Mouse (Mus musculus): ENCODE results near the gene Ankfy1.
"Not testable (repeated sequence)": the region's sequence is repeated elsewhere in the genome, so short reads cannot be mapped to it uniquely, and the experiment has no call there.

The Ankfy1 gene

DNA sequence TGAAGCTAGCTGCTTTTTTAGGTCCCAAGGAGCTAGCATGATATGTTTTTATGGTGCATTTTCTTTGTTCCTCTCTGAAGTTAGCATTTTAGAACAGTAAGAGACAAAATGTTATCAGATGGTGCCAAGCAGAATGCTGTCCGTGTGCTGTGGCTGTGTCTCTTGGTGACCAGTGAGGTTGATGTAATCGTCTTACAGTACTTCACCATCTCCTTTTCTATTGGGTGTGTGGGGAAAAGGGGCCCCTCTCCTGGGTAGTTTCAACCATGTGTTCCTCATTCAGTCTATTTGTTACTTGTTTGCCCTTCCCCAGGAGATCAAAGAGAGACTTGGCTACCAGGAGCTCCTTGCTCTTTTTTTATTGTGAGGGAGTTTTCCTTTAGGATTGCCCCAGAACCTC is 33.4 kb downstream of the Ankfy1 start:
- ATAC-seq (ENCODE audit: low TSS enrichment) = no peak

DNA sequence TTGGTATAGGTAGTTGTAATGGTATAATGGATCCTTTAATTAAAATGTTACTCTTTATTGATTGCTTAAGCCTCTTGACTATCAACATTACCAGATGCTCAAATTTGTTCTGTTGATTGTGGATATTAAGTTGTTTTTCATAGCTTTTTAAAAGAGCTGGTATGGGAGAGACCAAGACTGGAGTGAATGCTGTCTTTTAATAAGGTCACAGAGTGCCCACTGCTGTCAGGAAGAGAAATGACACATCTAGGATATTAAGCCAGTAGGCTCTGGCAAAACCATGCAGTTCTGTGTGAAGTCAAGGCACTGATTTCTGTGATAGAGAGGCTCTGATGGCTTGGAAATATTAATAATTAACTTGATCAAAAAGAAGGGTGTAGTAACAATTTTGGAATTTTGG is 34.1 kb downstream of the Ankfy1 start:
- ATAC-seq (ENCODE audit: low TSS enrichment) = no peak

DNA sequence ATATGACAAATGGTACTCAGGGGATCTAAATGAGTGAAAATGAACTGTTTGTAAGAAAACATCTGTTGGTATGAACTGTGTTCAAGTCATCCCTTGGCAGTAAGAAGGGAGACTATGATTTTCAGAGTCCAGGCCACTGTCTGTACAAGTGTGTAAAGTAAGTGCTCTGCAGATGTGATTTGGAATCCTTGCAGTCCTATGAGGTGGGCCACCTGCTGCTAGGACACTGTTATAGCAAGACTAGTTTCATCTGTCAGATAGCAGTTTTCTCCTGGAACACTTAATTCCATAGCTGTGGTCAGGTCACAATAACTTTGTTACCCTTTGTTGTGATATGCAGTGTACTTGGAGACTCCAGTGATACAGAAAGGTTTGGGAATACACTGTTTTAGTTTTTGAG is 36.2 kb downstream of the Ankfy1 start:
- ATAC-seq (ENCODE audit: low TSS enrichment) = peak; percentile 50; the same call in 1 of the 2 replicates

DNA sequence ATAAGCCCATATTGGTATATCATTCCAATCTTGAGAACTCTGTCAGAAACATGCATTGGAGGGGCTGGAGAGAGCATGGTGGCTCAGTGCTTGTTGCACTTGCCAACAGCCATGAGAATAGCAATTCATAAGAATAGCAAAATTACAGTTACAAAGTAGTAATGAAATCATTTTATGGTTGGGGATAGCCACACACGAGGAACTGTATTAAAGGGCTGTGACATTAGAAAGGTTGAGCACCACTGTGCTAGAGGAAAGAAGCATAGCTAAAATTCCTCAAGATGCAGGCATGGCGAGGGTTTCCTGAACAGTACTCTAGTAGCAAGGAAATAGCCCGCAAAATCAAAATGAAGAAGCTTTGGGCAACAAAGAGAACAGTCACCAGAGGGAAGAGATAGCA is 43.9 kb downstream of the Ankfy1 start:
- no peak for ATAC-seq (ENCODE audit: low TSS enrichment)

DNA sequence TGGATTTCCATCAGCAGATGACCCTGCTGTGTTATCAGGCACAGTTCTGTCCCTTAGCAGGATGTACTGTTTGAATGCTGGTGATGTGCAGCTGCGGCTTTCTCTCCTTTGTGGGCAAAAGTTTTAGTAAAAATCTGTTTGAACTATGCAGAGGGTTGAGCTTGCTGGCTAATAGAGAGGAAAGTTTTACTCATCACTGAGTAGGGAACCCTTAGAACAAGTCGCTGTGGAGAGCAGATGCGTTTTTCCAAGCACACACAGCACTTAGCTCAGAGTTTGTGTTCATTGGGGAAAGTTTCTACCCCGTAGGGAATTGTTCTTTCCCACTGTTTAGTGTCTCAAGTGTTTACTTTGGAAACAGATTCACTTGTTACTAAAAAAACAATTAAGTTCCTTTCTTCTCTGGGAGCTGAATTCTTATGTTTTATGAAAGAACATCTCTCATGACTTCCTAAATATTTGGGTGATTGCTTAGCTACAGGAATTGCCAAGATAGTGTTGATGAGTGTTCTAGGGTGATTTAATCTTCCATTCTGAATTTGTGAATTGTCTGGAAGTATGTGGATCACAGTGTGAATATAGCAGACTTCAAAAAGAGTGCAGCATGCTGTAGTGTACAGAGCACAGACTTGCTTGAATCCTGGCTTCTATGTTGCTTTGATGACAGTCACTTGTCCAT is 45.2 kb downstream of the Ankfy1 start:
- ATAC-seq (ENCODE audit: low TSS enrichment) = no peak

DNA sequence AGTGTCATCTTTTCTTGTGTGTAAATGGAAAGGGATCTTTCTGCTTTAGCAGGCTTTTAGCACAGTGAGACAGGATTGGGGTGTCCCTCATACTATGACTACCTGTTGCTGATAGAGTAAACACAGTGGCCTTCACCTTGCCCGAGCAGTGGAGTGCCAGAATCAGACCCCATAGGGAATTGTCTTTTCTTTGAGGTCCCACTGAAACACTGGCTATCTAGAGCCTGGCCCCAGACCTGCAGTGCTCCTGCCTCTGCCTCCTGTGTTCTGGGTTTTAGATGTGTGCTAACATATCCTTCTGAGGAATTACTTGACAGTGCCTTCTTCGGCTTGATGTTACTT is 45.7 kb downstream of the Ankfy1 start:
- no peak for ATAC-seq (ENCODE audit: low TSS enrichment)

DNA sequence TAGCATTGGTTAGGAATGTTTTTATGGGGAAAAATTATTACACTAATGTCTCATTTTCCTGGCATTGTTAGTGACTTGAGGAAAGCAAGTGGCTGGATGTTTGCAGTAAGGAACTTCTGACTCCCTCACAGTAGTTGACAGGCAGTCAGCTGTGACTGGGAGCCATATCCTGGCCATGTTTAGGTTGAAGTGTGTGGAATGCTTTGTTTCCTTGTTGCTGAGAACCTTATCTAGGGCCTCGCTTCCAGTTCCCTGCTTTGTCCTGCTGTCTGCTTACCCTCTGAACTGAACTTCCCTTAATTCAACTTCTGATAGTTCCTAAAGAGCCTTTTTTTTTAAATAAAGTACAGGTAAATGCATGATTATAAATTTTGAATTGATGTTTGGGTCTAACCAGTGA is 46.5 kb downstream of the Ankfy1 start:
- ATAC-seq (ENCODE audit: low TSS enrichment) = no peak

DNA sequence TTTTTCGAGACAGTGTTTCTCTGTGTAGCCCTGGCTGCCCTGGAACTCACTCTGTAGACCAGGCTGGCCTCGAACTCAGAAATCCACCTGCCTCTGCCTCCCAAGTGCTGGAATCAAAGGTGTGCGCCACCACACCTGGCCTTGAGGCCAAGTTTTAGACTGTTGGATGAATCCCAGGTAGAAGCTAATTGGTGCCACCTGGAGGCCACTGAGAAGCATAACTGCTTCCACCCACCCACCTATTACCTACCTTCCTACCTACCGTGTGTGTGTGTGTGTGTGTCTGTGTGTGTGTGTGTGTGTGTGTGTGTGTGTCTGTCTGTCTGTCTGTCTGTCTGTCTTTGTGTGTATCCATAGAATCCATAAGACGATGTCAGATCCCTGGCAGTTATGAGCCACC is 47.7 kb downstream of the Ankfy1 start:
- not testable (repeated sequence) for ATAC-seq (ENCODE audit: low TSS enrichment)

DNA sequence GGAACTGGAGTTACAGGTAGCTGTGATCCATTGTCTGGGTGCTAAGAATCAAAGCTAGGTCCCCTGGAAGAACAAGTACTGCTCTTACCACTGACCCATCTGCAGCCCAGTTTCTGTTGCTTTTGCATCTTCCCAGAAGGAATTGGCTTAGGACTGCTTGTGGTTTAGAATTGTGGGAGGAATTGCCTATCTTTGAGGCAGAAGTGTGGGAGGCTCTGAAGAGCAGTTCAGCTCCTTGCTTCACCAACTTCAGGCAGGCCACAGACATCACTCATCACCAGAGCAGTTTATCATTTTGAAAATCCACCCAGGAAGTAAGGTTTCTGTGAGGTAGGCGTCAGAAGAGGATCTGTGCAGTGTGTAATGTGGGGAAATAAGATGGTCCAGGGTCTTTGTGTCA is 49.2 kb downstream of the Ankfy1 start:
- peak; percentile 93 for ATAC-seq (ENCODE audit: low TSS enrichment)

DNA sequence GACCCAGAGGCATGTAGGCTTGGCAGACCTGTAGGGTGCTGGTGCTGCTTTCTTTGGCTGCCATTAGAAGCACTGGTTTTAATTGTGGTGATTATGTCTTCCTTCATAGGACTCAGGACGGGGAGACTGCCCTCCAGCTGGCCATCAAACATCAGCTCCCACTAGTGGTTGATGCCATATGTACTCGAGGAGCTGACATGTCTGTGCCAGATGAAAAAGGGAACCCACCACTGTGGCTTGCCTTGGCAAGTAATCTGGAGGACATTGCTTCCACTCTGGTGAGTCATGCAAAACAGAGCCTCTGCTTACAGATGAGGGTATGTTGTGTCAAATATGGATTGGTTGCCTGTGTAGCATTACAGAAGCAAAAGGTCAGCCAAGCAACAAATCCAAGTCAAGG is 62.1 kb downstream of the Ankfy1 start:
- ATAC-seq (ENCODE audit: low TSS enrichment) = no peak

DNA sequence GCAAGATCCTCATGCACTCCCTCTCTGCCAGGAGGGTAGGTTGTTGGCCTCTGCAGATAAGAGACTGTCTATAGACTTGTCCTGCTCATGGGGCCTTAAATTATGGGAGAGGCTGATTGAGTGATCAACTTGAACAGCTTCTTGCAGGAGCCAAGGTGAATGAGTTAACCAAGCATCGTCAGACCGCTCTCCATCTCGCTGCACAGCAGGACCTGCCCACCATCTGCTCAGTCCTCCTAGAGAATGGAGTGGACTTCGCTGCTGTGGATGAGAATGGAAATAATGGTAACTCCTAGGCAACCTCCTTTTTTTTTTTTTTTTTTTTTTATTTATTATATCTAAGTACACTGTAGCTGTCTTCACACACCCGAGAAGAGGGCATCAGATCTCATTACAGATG is 68.5 kb downstream of the Ankfy1 start:
- no peak for ATAC-seq (ENCODE audit: low TSS enrichment)

DNA sequence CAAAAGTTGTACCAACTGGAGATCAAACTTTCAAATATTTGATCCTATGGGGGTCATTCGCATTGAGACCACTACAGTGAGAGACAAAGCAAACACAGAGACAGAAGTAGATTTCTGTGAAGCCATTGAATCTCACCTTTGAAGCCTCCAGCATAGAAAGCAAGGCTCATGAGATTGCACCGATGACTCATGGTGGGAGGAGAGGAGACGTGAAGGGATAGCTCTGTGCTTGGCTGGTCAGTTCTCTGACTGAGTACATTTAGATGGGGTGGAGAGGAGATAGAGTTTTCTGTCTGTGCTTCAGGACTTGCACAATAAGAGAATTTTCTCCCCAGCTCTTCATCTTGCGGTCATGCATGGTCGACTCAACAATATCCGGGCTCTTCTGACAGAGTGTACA is 69.8 kb downstream of the Ankfy1 start:
- ATAC-seq (ENCODE audit: low TSS enrichment) = no peak

DNA sequence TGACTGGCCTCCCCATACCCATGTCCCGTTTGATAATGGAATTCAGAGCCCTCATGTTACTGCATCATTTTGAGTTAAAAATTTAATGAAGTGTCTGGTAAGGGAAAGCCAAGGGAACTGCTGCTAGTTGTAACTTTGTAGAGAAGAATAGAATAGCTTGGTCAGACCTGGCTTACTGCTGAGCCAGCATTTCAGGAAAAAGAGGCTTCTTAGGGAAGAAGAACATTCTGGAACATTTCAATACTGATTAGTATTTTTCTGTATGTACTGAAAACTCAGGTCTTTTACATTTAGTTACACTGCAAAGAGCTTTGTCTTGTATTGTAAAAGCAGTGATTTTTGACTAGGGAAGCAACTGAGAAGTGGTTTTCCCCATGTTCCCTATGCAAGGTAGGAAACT is 71.0 kb downstream of the Ankfy1 start:
- ATAC-seq (ENCODE audit: low TSS enrichment) = no peak

DNA sequence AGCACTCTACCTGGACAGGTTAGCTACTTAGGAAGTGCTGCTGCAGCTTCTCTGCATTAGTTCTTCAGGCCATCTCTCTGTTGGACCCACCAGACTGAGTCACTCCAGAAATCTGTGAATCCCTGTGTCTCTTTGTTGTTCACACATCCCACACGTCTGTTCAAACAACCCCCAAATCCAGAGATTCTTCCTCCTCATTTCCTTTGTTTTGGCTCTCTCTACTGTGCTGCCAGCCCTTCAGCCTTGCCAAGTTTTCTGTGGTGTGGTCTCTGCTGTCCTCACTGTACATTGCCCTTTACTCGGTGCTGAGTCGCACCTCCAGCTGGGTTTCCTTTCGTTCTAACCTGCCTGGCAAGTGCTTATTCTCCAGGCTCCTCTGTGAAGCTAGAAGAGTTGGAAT is 74.5 kb downstream of the Ankfy1 start:
- peak; percentile 82 for ATAC-seq (ENCODE audit: low TSS enrichment)

DNA sequence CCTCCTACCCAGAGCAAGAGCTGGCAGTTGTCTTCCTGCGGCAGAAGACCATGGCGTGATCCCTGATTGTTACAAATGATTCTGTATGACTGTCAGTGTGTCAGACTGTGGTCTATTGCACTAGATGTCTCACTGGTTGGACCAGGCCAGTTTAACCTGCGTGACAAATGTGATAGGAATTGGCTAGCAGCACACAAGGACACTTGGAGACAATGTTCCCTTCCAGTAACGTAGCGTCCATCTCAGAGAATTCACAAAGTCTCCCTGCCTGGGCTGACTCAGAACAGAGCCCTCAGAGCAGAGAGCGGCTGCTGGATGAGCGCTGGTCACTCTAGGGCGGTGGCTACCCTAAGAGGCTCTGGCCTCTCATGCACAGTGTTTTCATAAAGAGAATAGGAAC is 77.9 kb downstream of the Ankfy1 start:
- ATAC-seq (ENCODE audit: low TSS enrichment) = no peak

DNA sequence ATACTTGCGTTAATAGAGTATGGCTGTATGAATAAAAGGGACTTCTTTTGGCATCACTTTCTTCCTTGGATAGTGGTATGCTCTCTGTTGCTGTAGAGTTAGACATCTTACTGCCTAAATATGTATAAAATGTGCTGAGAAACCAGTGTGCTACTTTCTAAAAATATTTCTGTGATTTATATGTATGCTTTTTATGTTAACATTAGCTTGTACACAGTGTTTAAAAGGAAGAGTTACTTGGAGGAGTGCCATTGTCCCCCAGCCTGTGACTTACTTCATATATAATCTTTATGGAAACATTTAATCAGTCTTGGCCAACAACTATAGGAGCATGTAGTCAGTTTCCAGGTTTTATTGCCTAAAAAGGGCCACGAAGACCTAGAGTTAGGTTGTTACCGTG is 79.3 kb downstream of the Ankfy1 start:
- peak; percentile 63; the same call in 1 of the 2 replicates for ATAC-seq (ENCODE audit: low TSS enrichment)

DNA sequence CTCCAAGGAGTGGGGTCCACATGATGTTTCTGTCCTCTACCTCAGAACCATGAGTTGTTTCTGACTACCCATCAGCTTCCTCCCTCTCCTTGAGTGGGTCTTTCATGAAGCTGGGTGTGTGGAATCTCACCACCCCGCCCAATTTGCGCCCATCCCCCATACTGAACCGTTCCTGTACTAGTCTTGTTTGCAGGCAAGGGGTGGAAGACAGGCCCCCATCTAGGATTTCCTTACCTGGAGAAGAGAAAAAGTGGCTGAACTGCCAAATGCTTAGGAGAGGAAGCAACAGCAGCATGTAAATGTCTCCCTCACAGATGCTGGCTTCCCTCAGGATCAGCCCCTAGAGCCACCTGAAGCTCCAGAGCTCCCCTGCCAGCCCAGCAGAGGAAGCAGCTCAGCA is 80.5 kb downstream of the Ankfy1 start:
- no peak for ATAC-seq (ENCODE audit: low TSS enrichment)

DNA sequence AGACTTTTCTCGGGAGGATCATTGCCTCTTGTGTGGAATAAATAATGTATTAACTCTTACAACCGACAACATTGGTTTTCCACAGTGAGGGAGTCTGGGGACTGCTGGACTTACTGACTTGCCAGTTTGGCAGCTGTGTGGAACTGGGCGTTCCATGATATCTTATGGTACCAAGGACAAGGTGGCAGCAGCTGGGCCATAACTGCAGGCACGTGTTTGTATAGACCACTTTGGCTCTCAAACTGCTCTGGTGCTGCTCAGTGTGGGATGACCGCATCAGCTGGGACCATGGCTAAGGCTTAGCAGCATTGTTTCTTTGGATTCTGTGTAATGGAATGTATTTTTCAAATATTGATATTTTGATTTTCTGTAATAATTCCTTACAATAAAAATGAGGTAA is 81.0 kb downstream of the Ankfy1 start:
- no peak for ATAC-seq (ENCODE audit: low TSS enrichment)

DNA sequence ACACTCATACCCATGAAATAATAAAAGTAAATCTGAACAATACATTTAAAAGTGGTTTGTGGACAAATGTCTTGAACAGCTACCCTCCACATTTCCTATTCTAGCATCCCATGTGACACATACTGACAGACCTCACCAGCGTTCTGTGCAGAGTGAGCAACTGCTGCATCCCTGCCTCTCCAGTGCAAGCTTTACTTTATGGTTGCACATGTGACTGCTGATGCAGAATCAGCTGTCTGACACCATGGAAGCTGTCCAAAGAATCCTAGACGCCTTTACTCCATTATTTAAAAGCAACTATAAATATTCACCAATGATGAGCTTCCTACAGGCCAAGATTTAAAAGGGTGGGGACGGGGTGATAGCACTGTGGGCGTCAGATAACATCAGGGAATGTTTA is 81.7 kb downstream of the Ankfy1 start:
- no peak for ATAC-seq (ENCODE audit: low TSS enrichment)

DNA sequence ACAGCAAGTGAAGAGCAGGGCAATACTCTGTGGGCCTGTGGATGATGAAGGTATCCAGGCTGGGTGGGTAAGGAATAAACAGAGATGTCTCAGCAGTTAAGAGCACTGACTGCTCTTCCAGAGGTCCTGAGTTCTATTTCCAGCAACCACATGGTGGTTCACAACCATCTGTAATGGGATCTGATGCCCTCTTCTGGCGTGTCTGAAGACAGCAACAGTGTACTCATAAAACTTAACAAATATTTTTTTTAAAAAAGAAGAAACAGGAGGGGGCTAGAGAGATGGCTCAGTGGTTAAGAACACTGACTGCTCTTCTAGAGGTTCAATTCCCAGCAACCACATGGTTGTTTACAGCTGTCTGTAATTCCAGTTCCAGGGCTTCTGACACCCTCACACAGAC is 82.8 kb downstream of the Ankfy1 start:
- not testable (repeated sequence) for ATAC-seq (ENCODE audit: low TSS enrichment)

DNA sequence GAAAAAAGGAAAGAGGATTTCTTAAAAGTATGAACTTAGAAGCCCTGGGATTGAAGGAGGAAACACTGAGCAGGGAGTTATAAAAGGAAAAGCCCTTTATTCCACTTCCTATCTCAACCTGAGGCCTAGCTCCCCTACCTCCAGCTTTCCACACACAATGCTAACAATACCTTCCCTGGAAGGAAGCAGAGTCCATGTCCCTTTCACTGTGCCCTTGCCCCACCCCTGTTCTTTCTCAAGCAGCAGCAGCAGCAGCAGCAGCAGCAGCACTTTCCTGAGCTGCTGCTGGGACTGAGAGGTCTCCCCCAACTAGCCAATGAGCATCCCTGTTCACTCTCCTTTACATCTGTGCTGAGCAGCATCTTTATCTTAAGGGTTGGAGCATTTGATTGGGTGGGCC is 89.2 kb downstream of the Ankfy1 start:
- no peak for ATAC-seq (ENCODE audit: low TSS enrichment)

DNA sequence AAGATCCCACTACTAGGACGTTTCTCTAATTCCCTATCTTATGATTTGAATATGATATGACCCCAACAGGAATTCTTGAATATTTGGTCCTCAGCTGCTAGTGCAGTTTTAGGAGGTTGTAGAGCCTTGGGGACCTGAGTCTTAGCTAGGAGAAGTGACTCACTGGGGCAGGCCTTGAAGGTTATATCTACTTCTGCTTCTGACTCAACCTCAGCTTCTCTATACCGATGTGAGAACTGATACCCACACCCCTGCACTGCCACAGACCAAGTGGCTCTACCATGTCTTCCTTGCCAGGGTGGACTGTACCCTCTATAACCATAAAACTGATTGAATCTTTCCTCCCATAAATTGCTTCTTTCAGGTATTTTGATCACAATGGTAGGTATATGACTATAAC is 92.3 kb downstream of the Ankfy1 start:
- ATAC-seq (ENCODE audit: low TSS enrichment) = no peak

DNA sequence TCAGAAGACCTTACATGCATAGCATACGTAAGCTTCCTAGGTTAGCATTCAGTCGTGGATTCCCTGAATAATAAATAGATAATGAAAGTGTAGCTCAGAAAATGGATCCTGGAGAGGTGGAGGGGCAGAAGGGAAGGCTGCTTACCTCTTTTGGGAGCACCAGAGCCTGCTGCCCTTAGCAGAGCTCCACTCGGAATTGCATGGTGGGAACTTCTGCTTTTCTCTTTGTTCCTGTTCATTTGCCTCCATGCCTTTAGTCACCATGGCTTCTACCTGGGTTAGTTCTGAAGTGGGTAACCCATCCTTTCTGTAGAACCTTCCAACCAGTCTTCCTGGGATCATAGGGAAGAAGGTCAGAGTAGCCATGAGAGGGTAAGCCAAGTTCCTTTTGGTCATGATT is 92.7 kb downstream of the Ankfy1 start:
- ATAC-seq (ENCODE audit: low TSS enrichment) = no peak

DNA sequence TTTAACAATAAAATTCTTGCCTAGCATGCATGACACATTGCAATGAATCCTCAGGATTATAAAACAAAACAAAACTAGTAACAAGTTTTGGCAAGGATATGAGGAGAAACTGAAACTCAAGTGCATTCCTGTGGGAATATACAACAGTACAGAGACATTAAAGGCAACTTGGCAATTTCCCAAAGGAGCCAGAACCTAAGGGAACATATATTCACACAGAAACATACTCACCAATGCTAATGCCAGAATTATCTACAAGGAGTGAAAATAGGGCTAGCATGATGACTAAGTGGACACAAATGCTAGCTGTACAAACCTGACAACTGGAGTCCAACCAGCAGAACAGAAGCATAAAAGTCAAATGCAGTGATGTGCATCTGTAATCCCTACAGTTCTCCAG is 102.2 kb downstream of the Ankfy1 start:
- ATAC-seq (ENCODE audit: low TSS enrichment) = no peak

DNA sequence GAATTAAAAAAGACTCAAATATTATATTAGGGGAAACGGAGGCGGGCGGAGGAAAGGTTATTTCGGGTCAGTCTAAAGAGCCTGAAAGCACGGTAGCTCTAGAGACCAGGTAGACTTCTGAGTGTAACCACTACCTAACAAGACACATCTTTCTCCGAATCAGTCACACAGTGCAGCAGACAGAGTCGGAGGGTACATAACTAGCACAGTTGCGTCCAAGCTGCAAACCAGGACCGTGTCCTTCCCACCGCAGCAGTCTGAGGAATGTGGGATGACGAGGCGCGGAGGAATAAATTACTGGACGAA is 105.3 kb downstream of the Ankfy1 start:
- ATAC-seq (ENCODE audit: low TSS enrichment) = peak; percentile 28; the same call in 1 of the 2 replicates

All from frontal cortex, adult (tissue).